Mouse (Mus musculus) forebrain, embryonic 10.5 days (tissue): ENCODE data around the gene Pcolce. TPM values are rescaled to one million over a fixed set of nuclear protein-coding genes. Genes with fewer than 3 reads are reported as not detected.

Experiments used
- DNase-seq: peaks from one replicate; pipeline ENCODE4 v3.0.0-alpha.2; 2017; ENCODE audit warnings: low spot score; ENCODE audit errors: extremely low spot score
- H3K27ac ChIP-seq: fragments of 300-500 bp; sonication (generic); 2 replicates; pipeline ENCODE4 v1.5.1; 2016; ENCODE audit warnings: mild to moderate bottlenecking
- H3K27me3 ChIP-seq: fragments of 300-500 bp; sonication (generic); 2 replicates; pipeline ENCODE4 v1.6.1; 2016; ENCODE audit warnings: mild to moderate bottlenecking; ENCODE audit not compliant: poor library complexity, severe bottlenecking
- H3K36me3 ChIP-seq: fragments of 300-500 bp; sonication (generic); replicated peaks from 2 replicates; pipeline ENCODE4 v1.6.1; 2016; ENCODE audit warnings: mild to moderate bottlenecking, moderate library complexity
- H3K4me1 ChIP-seq: fragments of 300-500 bp; sonication (generic); 2 replicates; pipeline ENCODE4 v1.6.1; 2016
- H3K4me3 ChIP-seq: fragments of 300-500 bp; sonication (generic); 2 replicates; pipeline ENCODE4 v1.5.1; 2016; ENCODE audit warnings: mild to moderate bottlenecking, moderate library complexity
- H3K9me3 ChIP-seq: fragments of 300-500 bp; sonication (generic); 2 replicates; pipeline ENCODE4 v1.6.1; 2016; ENCODE audit warnings: mild to moderate bottlenecking, moderate library complexity
- WGBS: fragments of 180-500 bp; shearing (Covaris S2); methylation state at CpG from one replicate; pipeline ENCODE4 v1.1.7; 2016; 5-methylcytosine and 5-hydroxymethylcytosine counted together
- polyA plus RNA-seq: library from polyadenylated mRNA; unstranded; fragments of >200 nt; fragmentation: Nextera tagmentation; extraction: Ambion mirVana; gene quantifications from 2 replicates; pipeline ENCODE4 v1.2.1, GENCODE M21; 2016

Pcolce gene
- polyA plus RNA-seq, 1 experiment from 2014 or later, result 61.7 TPM

DNA sequence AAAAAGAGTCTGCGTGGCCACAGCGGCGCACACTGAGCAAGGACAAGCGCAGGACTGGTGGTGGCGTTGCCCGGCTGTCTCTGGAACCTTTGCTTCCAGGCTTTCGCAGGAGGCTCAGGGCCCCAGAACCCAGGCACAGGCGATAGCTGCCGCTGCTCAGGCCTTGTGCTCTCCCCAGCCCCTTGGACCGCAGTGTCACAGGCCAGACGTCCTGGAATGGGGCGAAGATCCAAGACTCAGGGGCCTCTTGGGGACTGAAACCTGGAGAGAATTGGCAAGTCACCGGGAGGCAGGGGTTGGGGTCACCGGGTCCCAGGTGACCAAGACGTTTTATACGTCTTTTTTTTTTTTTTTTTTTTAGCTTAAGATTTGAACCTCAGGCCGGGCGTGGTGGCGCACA, 30.9 kb upstream of the Pcolce start:
- WGBS, result 42% methylated on average over 19 of the region's 19 CpGs
- H3K36me3 ChIP-seq, result peaks cover 33% of the 10 kb centered on the region
- H3K4me3 ChIP-seq, result no peak overlapping the region; the same call in 1 of the 2 replicates
- no peak for DNase-seq
- H3K9me3 ChIP-seq, result no peaks in the 10 kb centered on the region
- peak overlapping the region; percentile 2; the same call in 1 of the 2 replicates for H3K27ac ChIP-seq
- peaks cover 52% of the 10 kb centered on the region for H3K27me3 ChIP-seq
- peaks cover 41% of the 10 kb centered on the region for H3K4me1 ChIP-seq

DNA sequence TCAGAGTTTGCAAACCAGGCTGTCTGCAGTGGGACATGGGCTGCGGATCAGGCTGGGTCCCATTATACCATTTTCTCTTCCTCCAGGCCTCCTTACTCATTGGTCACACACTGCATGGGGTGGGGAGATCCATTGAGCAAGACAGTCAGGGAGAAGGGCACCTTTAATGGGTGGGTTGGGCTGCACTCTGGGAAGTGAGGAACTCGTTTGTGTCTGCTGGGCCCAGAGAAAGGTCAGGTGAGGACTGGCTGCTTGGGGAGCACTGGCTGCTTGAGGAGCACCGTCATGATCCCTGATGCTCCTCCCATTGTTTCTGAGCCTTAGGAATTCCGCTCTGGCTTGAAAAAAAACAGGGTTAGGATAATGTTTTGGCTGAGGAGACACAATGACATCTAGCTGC, 29.3 kb upstream of the Pcolce start:
- no peak for DNase-seq
- WGBS, result 59% methylated on average over 4 of the region's 4 CpGs
- H3K4me3 ChIP-seq, result no peak overlapping the region
- no peak overlapping the region for H3K27ac ChIP-seq
- peaks cover 33% of the 10 kb centered on the region for H3K4me1 ChIP-seq
- H3K27me3 ChIP-seq, result peaks cover 52% of the 10 kb centered on the region
- peaks cover 49% of the 10 kb centered on the region for H3K36me3 ChIP-seq
- H3K9me3 ChIP-seq, result no peaks in the 10 kb centered on the region

DNA sequence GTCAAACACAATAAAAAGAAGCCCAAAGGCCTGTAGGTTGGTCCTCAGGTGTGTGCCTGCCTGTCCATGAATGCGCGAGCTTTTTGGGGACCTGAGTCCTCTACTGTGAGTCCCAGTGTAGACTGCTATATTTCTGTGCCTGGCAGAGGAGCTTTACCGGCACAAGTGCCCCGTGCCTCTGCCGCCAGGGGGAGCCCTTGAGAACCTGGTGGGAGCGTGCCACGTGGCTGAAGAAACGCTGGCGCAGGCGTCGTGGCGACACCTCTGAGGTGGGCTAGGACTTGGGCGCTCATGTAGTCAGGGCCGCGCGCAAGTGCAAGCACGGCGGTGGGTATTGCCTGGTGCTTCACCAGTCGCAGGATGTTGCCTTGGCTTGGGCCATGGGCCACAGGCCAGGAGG, 27.5 kb upstream of the Pcolce start, which contains the start of gene Sap25:
Sap25 (plus strand) TSS at position 281 of the 400 bp plus-strand sequence.
- Histone ChIP-seq H3K27me3 (peaks cover 38% of the 10 kb centered on the region), H3K27ac (no peak within 1 kb of the TSS), H3K9me3 (no peaks in the 10 kb centered on the region), H3K4me3 (no peak within 1 kb of the TSS), H3K4me1 (peaks cover 30% of the 10 kb centered on the region), H3K36me3 (peaks cover 68% of the 10 kb centered on the region)
- WGBS, result 88% methylated on average over 19 of the region's 19 CpGs
- no peak for DNase-seq

DNA sequence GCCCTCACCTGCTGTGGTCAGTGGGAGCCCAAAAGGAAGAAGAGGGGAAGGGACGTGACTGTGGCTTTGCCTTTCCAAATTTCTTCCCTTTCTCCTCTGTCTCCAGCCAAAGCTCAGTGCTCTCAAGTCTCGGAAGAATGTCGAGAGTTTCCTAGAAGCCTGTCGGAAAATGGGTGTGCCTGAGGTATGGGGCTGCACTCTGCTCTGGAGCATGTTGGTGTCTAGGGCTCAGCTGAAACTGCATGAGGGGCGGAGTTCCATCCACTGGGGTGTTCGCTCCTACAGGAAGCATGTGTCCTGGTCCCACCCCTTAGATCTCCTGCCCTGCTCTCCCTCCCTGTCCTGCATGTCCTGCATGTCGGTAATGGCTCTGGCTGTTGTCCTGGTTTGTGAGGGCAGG, 25.9 kb upstream of the Pcolce start:
- H3K36me3 ChIP-seq, result peaks cover 84% of the 10 kb centered on the region

DNA sequence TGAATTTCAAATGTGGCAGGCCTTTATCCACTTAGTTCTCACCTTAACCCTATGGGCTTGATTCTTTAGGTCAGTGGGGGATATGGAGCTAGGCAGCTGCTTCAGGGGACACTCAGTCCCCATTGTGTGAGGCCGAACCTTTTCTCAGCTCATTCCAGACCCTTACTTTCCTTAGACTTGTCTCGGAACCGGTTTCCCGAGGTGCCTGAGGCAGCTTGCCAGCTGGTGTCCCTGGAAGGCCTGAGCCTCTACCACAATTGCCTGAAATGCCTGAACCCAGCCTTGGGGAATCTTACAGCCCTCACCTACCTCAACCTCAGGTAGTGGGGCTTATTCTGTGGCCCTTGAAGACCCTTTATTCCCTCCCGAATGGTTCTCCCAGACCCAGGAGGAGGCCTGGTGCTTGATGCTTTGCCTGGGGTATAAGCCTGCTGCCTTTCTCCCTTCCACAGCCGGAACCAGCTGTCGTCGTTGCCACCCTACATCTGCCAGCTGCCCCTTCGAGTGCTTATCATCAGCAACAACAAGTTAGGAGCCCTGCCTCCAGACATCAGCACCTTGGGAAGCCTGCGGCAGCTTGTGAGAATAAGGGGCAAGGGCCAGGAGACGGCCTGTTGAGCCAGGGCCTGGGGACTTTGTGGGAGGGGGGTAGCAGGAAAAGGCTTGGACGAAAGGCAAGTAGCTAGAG, 20.0 kb upstream of the Pcolce start:
- no peaks in the 10 kb centered on the region for H3K9me3 ChIP-seq
- no peak for DNase-seq
- H3K4me3 ChIP-seq, result no peak overlapping the region
- H3K27ac ChIP-seq, result no peak overlapping the region
- peaks cover 78% of the 10 kb centered on the region for H3K36me3 ChIP-seq
- 85% methylated on average over 12 of the region's 12 CpGs for WGBS
- no peaks in the 10 kb centered on the region for H3K27me3 ChIP-seq
- H3K4me1 ChIP-seq, result peaks cover 38% of the 10 kb centered on the region

More for the DNA sequence above, 25.9 kb upstream of the Pcolce start:
- Histone ChIP-seq H3K27me3 (peaks cover 23% of the 10 kb centered on the region), H3K4me1 (peaks cover 16% of the 10 kb centered on the region), H3K4me3 (no peak overlapping the region), H3K9me3 (no peaks in the 10 kb centered on the region), H3K27ac (no peak overlapping the region)
- DNase-seq, result no peak
- 84% methylated on average over 7 of the region's 7 CpGs for WGBS

DNA sequence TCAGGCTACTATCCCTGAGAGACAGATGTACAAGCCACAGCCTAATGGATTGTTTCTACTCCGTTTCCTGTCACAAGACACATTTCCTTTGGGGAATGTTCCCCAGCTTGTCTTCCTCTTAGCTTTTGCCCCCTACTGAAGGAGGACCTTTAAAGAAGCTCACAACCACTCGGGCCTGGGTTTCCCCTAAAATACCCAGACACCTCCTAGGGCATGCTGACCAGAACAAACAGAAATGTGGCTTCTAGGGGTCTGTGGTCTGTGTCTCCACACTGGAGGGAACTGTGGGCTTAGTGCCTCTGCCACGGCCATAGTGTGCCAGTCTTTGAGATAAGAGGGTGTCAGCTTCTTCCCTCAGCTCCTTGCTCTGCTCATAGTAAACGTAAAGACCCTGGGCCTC, 18.0 kb upstream of the Pcolce start:
- peaks cover 54% of the 10 kb centered on the region for H3K4me1 ChIP-seq
- no peaks in the 10 kb centered on the region for H3K9me3 ChIP-seq
- WGBS, result 81% methylated on average over 4 of the region's 4 CpGs
- peak overlapping the region; percentile 93; the same call in 1 of the 2 replicates for H3K27ac ChIP-seq
- peak overlapping the region; percentile 72; the same call in 1 of the 2 replicates for H3K4me3 ChIP-seq
- DNase-seq, result no peak
- H3K27me3 ChIP-seq, result no peaks in the 10 kb centered on the region
- peaks cover 59% of the 10 kb centered on the region for H3K36me3 ChIP-seq

DNA sequence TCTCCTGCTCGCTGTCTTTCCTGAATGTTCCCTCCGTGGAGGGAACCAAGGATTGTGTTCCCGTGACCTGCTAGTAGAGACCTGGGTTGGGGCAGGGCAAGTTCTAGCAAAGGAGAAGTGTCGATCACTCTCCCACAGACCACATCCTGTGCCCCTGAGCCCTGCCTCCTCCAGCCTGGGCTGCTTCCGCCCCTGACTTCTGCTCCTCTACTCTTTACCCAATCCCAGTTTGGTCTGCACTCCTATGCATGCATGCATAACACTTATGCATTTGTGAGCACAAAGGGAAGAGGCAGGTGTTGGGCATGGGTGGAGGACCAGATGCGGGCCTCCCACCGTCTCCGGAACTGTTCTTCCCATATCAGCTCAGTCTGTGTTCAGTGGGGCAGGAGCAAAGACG, 17.6 kb upstream of the Pcolce start:
- DNase-seq, result no peak
- peak overlapping the region; percentile 72 for H3K4me3 ChIP-seq

DNA sequence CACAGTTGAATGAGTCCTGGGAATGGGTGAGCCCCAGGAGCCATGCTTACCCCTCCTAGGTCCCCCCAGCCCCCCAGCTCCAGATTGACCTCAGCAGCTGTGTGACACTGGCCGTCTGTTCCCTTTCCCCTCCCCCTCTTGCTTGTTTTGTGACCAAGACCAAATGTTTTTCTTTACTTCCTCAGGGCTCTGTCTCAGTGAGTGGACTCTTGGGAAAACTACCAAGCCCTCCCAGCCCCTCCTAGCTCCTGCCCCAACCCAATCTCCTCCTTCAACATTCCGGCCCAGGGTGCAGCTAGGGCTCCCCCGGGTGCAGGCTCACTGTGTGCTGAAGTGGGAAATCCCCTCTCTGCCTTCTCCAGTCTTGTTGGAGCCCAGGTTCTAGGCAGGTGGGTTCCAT, 17.0 kb upstream of the Pcolce start:
- DNase-seq, result no peak
- Histone ChIP-seq H3K9me3 (no peaks in the 10 kb centered on the region), H3K4me1 (peaks cover 58% of the 10 kb centered on the region), H3K36me3 (peaks cover 49% of the 10 kb centered on the region), H3K4me3 (peak overlapping the region; percentile 72), H3K27me3 (no peaks in the 10 kb centered on the region), H3K27ac (peak overlapping the region; percentile 93)
- WGBS, result 57% methylated on average over 3 of the region's 3 CpGs

More for the DNA sequence above, 17.6 kb upstream of the Pcolce start:
- H3K27ac ChIP-seq, result peak overlapping the region; percentile 93
- H3K27me3 ChIP-seq, result no peaks in the 10 kb centered on the region
- peaks cover 54% of the 10 kb centered on the region for H3K4me1 ChIP-seq
- peaks cover 55% of the 10 kb centered on the region for H3K36me3 ChIP-seq
- H3K9me3 ChIP-seq, result no peaks in the 10 kb centered on the region
- 82% methylated on average over 9 of the region's 9 CpGs for WGBS

DNA sequence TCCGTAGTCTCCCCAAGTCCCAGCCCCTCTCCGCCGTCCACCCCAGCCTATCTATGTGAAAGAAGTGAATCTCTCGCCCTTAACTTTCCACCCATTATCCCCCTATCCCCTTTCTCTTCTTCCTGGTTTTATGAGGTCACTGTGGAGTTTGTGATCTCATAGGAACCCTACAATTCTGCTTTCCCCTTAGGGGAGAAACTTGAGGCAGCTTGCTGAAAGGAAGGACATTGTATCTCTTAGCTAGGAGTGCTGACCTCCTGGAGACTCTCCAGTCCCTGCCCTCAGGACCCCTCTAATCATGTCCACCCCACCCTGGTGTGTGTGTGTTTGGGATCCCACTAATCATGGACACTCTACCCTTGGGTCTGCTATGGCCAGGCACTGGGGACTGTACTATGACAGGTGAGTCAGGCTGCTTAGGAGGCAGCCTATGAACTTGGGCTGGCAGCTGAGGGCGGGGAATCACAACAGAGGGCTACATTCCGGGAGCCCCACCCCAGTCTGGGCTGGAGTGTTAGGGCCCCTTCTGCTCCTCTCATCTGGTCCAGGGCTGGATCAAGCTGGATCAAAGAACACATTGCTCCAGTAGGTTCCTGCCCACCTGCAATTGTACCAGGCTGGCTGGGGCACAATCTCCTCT, 16.4 kb upstream of the Pcolce start:
- no peak for DNase-seq
- Histone ChIP-seq H3K4me1 (peaks cover 63% of the 10 kb centered on the region), H3K4me3 (peak overlapping the region; percentile 72), H3K9me3 (no peaks in the 10 kb centered on the region), H3K36me3 (peaks cover 43% of the 10 kb centered on the region), H3K27me3 (no peaks in the 10 kb centered on the region), H3K27ac (peak overlapping the region; percentile 93)
- WGBS, result 22% methylated on average over 6 of the region's 6 CpGs

DNA sequence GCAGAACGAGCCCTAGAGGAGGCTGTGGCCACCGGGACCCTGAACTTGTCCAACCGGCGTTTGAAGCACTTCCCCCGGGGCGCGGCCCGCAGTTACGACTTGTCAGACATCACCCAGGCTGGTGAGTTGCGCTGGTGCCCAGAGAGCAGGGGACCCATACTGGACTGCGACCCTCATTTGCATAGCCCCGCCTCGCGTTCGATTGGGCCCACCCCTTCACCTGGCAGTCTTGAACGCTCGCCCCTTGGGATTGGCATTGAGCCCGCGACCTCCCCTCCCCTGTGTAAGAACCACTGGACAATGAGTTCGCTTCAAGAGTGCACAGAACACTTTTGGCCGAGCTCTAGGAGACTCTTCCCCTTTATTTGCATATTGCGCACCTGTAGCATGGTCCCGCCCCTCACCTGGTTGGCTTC, 15.7 kb upstream of the Pcolce start:
- peak overlapping the region; percentile 72 for H3K4me3 ChIP-seq
- peak overlapping the region; percentile 93 for H3K27ac ChIP-seq
- peaks cover 68% of the 10 kb centered on the region for H3K4me1 ChIP-seq
- no peak for DNase-seq
- H3K27me3 ChIP-seq, result no peaks in the 10 kb centered on the region
- H3K36me3 ChIP-seq, result peaks cover 36% of the 10 kb centered on the region
- no peaks in the 10 kb centered on the region for H3K9me3 ChIP-seq
- under 1% methylated on average over 23 of the region's 23 CpGs for WGBS

DNA sequence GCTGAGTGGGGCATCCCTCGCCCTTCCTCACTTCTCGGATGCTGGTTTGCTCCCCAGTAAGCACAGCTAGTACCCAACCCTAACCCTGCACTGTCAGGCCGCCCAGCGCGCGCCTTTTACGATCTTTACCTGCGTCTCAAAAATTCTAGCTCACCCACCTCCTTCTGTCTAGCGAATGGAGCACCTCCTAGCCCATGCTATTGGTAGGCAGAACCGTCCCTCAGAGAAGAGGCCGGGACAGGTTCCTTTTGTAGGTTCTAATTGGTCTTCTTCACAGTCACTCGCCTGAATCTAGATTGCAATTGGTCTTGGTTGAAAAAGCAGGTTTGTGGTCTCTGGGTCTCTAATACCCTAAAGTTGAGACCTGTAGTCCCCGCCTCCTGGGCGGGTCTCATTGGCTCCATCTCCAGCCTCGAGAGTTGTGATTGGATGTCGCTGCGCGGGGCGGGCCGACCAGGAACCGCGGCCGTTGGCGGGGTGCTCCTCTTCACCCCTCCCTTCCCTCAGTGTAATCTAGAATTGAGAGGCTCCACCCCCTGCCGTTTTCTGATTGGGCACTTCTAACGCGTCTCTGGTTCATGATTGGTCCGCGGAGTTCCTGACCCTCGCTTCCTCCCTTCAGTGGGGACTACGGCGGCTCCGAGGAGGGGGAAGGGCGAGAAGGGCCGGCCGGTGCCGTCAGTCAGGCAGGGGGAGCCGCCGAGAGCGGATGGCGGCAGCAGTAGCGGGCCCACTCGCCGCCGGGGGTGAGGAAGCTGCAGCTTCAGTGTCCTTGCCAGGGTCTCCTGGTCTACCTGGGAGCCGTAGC, 15.1 kb upstream of the Pcolce start, which contains the start of the genes Fbxo24, Lrch4 and Gm20605:
Fbxo24 (minus strand) TSS at position 505 of the 808 bp plus-strand sequence.
Lrch4 (plus strand) TSS at position 624 of the 808 bp plus-strand sequence.
Gm20605 (plus strand) TSS at position 678 of the 808 bp plus-strand sequence.
- Histone ChIP-seq H3K27ac (peak within 1 kb of the TSS; percentile 93), H3K36me3 (peaks cover 30% of the 10 kb centered on the region), H3K27me3 (no peaks in the 10 kb centered on the region), H3K4me1 (peaks cover 69% of the 10 kb centered on the region), H3K4me3 (peak within 1 kb of the TSS; percentile 72), H3K9me3 (no peaks in the 10 kb centered on the region)
- WGBS, result under 1% methylated on average over 46 of the region's 46 CpGs
- peak; percentile 99 for DNase-seq

DNA sequence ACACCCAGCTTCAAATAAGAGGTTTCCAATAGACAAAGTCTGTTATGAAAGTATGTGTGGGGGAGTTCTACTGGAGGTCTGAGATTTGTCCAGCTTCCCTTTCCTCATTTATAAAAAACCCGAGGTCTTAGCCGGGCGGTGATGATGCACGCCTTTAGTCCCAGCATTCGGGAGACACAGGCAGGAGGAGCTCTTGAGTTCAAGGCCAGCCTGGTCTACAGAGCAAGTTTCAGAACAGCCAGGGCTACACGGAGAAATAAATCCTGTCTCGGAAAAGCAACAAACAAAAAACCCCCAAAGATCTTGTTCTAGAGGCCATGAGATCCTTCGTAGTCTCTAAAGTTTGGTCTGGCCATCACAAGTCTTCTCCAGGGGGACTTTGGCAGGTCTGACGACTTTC, 14.4 kb upstream of the Pcolce start:
- DNase-seq, result no peak
- Histone ChIP-seq H3K4me1 (peaks cover 67% of the 10 kb centered on the region), H3K27ac (peak overlapping the region; percentile 93), H3K36me3 (peaks cover 23% of the 10 kb centered on the region), H3K4me3 (peak overlapping the region; percentile 72), H3K27me3 (no peaks in the 10 kb centered on the region), H3K9me3 (no peaks in the 10 kb centered on the region)
- WGBS, result 2% methylated on average over 9 of the region's 9 CpGs
